Mouse (Mus musculus): ENCODE results near the gene Stab2. TPM values are rescaled to one million over a fixed set of nuclear protein-coding genes. Genes with fewer than 3 reads are reported as not detected.

The Stab2 gene
- total and polyA plus RNA-seq, 2 experiments, result 24.0 to 73.5 TPM

DNA sequence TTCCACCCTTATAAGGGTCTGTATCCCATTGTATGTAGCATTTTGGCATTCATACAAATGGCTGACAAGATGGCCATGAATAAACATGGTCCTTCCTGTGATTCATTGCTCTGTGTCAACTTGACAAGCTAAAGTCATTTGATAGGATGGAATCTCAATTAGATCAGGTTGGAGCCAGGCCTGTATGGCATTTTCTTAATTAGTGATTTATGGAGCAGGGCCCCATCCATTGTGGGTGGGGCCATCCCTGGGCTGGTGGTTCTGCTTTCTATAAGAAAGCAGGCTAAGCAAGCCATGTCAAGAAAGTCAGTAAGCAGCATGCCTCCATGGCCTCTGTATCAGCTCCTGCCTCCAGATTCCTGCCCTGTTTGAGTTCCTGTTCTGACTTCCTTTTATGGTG is 92.2 kb downstream of the Stab2 start:
- H3K27me3 ChIP-seq (ENCODE audit: control insufficient read depth, insufficient read depth, low read length), result no peaks in the 10 kb centered on the region
- TF ChIP-seq CTCF (IDR thresholded peaks at IDR 0.05; ENCODE audit: low read depth, low read length) (no peak), POLR2A (IDR thresholded peaks at IDR 0.05; ENCODE audit: extremely low read depth, insufficient read depth, low read length) (no peak)
- no peaks in the 10 kb centered on the region for H3K79me2 ChIP-seq (ENCODE audit: control insufficient read depth, insufficient read depth, low read length)
- H3K4me3 ChIP-seq (ENCODE audit: insufficient read depth, low read depth, low read length), result no peak overlapping the region
- H3K9ac ChIP-seq (ENCODE audit: low read depth, low read length), result no peak overlapping the region
- H3K4me1 ChIP-seq (ENCODE audit: control insufficient read depth, insufficient read depth, low read length), result no peaks in the 10 kb centered on the region
- H3K27ac ChIP-seq (replicated peaks; ENCODE audit: insufficient read depth, low read depth, low read length), result no peak overlapping the region
- peaks cover 2% of the 10 kb centered on the region; the same call in 1 of the 2 replicates for H3K36me3 ChIP-seq (ENCODE audit: control insufficient read depth, insufficient read depth, low read length)
- no peak for DNase-seq (ENCODE audit: extremely low read depth, low read depth, low spot score)

GRCm38 (mm10) chr10:86908562-86908961 is 99.3 kb downstream of the Stab2 start:
- Histone ChIP-seq H3K27me3 (ENCODE audit: control insufficient read depth, insufficient read depth, low read length) (no peaks in the 10 kb centered on the region), H3K4me1 (ENCODE audit: control insufficient read depth, insufficient read depth, low read length) (no peaks in the 10 kb centered on the region)
- TF ChIP-seq CTCF (IDR thresholded peaks at IDR 0.05; ENCODE audit: low read depth, low read length) (no peak), POLR2A (IDR thresholded peaks at IDR 0.05; ENCODE audit: extremely low read depth, insufficient read depth, low read length) (no peak)

GRCm38 (mm10) chr10:86907043-86907442 is 100.8 kb downstream of the Stab2 start:
- no peak for DNase-seq (ENCODE audit: extremely low read depth, low read depth, low spot score)
- 81% methylated on average over 6 of the region's 6 CpGs for WGBS
- TF ChIP-seq POLR2A (IDR thresholded peaks at IDR 0.05; ENCODE audit: extremely low read depth, insufficient read depth, low read length) (no peak), CTCF (IDR thresholded peaks at IDR 0.05; ENCODE audit: low read depth, low read length) (no peak)
- H3K27ac ChIP-seq (replicated peaks; ENCODE audit: insufficient read depth, low read depth, low read length), result no peak overlapping the region
- H3K27me3 ChIP-seq (ENCODE audit: control insufficient read depth, insufficient read depth, low read length), result no peaks in the 10 kb centered on the region
- H3K9ac ChIP-seq (ENCODE audit: low read depth, low read length), result no peak overlapping the region
- no peak overlapping the region for H3K4me3 ChIP-seq (ENCODE audit: insufficient read depth, low read depth, low read length)
- no peaks in the 10 kb centered on the region for H3K36me3 ChIP-seq (ENCODE audit: control insufficient read depth, insufficient read depth, low read length)
- no peaks in the 10 kb centered on the region for H3K4me1 ChIP-seq (ENCODE audit: control insufficient read depth, insufficient read depth, low read length)
- H3K79me2 ChIP-seq (ENCODE audit: control insufficient read depth, insufficient read depth, low read length), result no peaks in the 10 kb centered on the region

More at GRCm38 (mm10) chr10:86908562-86908961, 99.3 kb downstream of the Stab2 start:
- Histone ChIP-seq H3K27ac (replicated peaks; ENCODE audit: insufficient read depth, low read depth, low read length) (no peak overlapping the region), H3K4me3 (ENCODE audit: insufficient read depth, low read depth, low read length) (no peak overlapping the region), H3K9ac (ENCODE audit: low read depth, low read length) (no peak overlapping the region), H3K36me3 (ENCODE audit: control insufficient read depth, insufficient read depth, low read length) (no peaks in the 10 kb centered on the region), H3K79me2 (ENCODE audit: control insufficient read depth, insufficient read depth, low read length) (no peaks in the 10 kb centered on the region)
- DNase-seq (ENCODE audit: extremely low read depth, low read depth, low spot score), result no peak
- 95% methylated on average over 18 of the region's 18 CpGs for WGBS

- Histone ChIP-seq H3K36me3 (ENCODE audit: control insufficient read depth, insufficient read depth, low read length) (no peaks in the 10 kb centered on the region), H3K9ac (ENCODE audit: low read depth, low read length) (no peak overlapping the region), H3K27ac (replicated peaks; ENCODE audit: insufficient read depth, low read depth, low read length) (no peak overlapping the region), H3K79me2 (ENCODE audit: control insufficient read depth, insufficient read depth, low read length) (no peaks in the 10 kb centered on the region), H3K4me1 (ENCODE audit: control insufficient read depth, insufficient read depth, low read length) (0 out of 2 replicates have a peak, but pooled peaks cover 2% of the 10 kb centered on the region), H3K4me3 (ENCODE audit: insufficient read depth, low read depth, low read length) (no peak overlapping the region), H3K27me3 (ENCODE audit: control insufficient read depth, insufficient read depth, low read length) (no peaks in the 10 kb centered on the region)
- DNase-seq (ENCODE audit: extremely low read depth, low read depth, low spot score), result no peak
- 53% methylated on average over 2 of the region's 2 CpGs for WGBS
- TF ChIP-seq CTCF (IDR thresholded peaks at IDR 0.05; ENCODE audit: low read depth, low read length) (no peak), POLR2A (IDR thresholded peaks at IDR 0.05; ENCODE audit: extremely low read depth, insufficient read depth, low read length) (no peak)
Observed at GRCm38 (mm10) chr10:86895531-86895930, 112.3 kb downstream of the Stab2 start.

GRCm38 (mm10) chr10:86891066-86891465 is 116.8 kb downstream of the Stab2 start:
- no peak overlapping the region for H3K9ac ChIP-seq (ENCODE audit: low read depth, low read length)
- no peaks in the 10 kb centered on the region for H3K27me3 ChIP-seq (ENCODE audit: control insufficient read depth, insufficient read depth, low read length)
- 94% methylated on average over 1 of the region's 1 CpGs for WGBS
- H3K4me1 ChIP-seq (ENCODE audit: control insufficient read depth, insufficient read depth, low read length), result peaks cover 15% of the 10 kb centered on the region; the same call in 1 of the 2 replicates
- no peaks in the 10 kb centered on the region for H3K36me3 ChIP-seq (ENCODE audit: control insufficient read depth, insufficient read depth, low read length)
- H3K27ac ChIP-seq (replicated peaks; ENCODE audit: insufficient read depth, low read depth, low read length), result no peak overlapping the region
- H3K4me3 ChIP-seq (ENCODE audit: insufficient read depth, low read depth, low read length), result no peak overlapping the region
- H3K79me2 ChIP-seq (ENCODE audit: control insufficient read depth, insufficient read depth, low read length), result no peaks in the 10 kb centered on the region
- TF ChIP-seq POLR2A (IDR thresholded peaks at IDR 0.05; ENCODE audit: extremely low read depth, insufficient read depth, low read length) (no peak), CTCF (IDR thresholded peaks at IDR 0.05; ENCODE audit: low read depth, low read length) (no peak)
- DNase-seq (ENCODE audit: extremely low read depth, low read depth, low spot score), result no peak

DNA sequence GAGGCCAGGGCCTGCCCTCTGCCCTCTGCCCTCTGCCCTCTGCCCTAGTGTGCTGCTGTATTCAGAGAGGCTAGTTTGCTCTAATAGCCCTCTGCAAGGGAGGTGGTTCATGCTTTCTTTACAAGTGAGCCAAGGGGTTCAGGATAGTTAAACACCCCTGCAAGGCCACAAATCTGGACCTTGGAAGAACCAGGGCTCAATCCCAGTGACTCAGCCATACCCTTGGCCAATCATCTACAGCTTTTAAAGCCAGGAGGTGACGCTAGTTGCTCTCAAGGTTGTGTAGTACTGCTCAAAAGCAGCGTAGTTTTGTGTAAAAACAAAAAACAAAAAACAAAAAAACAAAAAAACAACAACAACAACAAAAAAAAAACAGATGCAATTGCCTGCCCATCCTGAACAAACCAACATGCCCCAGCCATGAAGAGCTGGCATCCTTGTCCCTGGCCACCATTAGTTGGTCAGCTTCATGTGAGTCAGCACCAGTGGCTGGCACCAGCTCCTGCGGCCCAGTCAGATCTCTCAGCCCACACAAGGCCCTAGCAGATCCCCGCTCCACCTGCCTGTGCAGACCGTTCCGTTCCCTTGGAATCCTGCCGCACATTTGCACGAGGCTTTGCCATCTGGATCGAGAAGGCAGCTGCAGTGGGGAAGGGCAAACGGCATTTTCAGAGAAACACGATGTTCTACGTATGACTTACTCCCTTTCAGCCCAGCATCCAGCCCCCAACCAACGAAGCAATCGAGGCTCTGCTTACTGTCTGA is 117.5 kb downstream of the Stab2 start:
- Histone ChIP-seq H3K4me3 (ENCODE audit: insufficient read depth, low read depth, low read length) (no peak overlapping the region), H3K27ac (replicated peaks; ENCODE audit: insufficient read depth, low read depth, low read length) (no peak overlapping the region), H3K36me3 (ENCODE audit: control insufficient read depth, insufficient read depth, low read length) (no peaks in the 10 kb centered on the region), H3K79me2 (ENCODE audit: control insufficient read depth, insufficient read depth, low read length) (no peaks in the 10 kb centered on the region), H3K9ac (ENCODE audit: low read depth, low read length) (no peak overlapping the region), H3K27me3 (ENCODE audit: control insufficient read depth, insufficient read depth, low read length) (no peaks in the 10 kb centered on the region), H3K4me1 (ENCODE audit: control insufficient read depth, insufficient read depth, low read length) (peaks cover 15% of the 10 kb centered on the region; the same call in 1 of the 2 replicates)
- WGBS, result 93% methylated on average over 14 of the region's 14 CpGs
- DNase-seq (ENCODE audit: extremely low read depth, low read depth, low spot score), result peak; percentile 66
- TF ChIP-seq POLR2A (IDR thresholded peaks at IDR 0.05; ENCODE audit: extremely low read depth, insufficient read depth, low read length) (no peak), CTCF (IDR thresholded peaks at IDR 0.05; ENCODE audit: low read depth, low read length) (no peak)

All from liver, adult 2 months (tissue).